18 mouse cellular contexts compared by ENCODE assay signal in the genomic region with DNA sequence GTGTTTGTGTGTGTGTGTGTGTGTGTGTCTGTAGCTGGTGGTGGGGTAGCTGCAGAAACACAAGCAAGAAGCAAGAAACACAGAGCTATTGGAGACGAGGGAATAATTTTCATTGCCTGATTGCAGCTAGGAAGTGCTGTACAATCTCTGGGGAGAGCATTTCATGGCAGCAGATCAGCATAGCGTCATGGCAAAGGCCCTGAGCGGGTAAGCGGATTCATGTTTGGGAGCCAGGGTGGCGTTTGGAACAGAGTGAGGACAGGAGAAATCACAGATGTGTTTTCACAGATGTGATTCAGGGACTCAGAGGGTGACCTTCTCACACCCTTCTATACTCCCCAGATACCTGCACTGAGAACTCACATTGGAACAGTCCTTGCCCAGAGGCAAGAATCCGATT. TPM values are rescaled to one million over a fixed set of nuclear protein-coding genes. Genes with fewer than 3 reads are reported as not detected.
A peak's percentile ranks its signal among the peaks of the same experiment; 100 is the strongest.
DNase-seq lines count a peak whose midpoint lies in the region; ATAC-seq and TF ChIP-seq lines count a peak whose summit lies in the region.
"Had no signal": no experiment of that assay in that cellular context is flagged by ENCODE, and none has a peak within 500 bp of the region (broad histone marks: within the 10 kb centered on the region; RNA-seq: fewer than 3 reads in every experiment).

No protein-coding gene starts in this region.

- intact Hi-C loops in heart, postnatal 10 days (cut with DNase I), result no loop called here

- ATAC-seq in hindbrain, postnatal 0 days, result no peak
- ATAC-seq in hindbrain, embryonic 16.5 days, result no peak
- ATAC-seq: forebrain, postnatal 0 days; intestine, postnatal 0 days had no signal

- no peak overlapping the region for H3K4me3 ChIP-seq in hindbrain, postnatal 0 days (ENCODE audit: low read length)
- H3K4me3 ChIP-seq in hindbrain, embryonic 16.5 days (ENCODE audit: low read length), result no peak overlapping the region
- H3K4me3 ChIP-seq: left cerebral cortex, adult 2 months; liver, embryonic 13.5 days; lung, embryonic 15.5 days had no signal

- H3K27ac ChIP-seq in hindbrain, postnatal 0 days, result no peak overlapping the region
- H3K27ac ChIP-seq in hindbrain, embryonic 16.5 days (ENCODE audit: low read depth, low read length), result no peak overlapping the region
- H3K27ac ChIP-seq: left cerebral cortex, adult 2 months; liver, embryonic 13.5 days; lung, embryonic 15.5 days had no signal

- peaks cover 7% of the 10 kb centered on the region for H3K4me1 ChIP-seq in hindbrain, postnatal 0 days (ENCODE audit: insufficient read depth, low read length)
- no peaks in the 10 kb centered on the region for H3K4me1 ChIP-seq in hindbrain, embryonic 16.5 days (ENCODE audit: control insufficient read depth, insufficient read depth, low read depth, low read length)
- H3K4me1 ChIP-seq: liver, embryonic 13.5 days; lung, embryonic 15.5 days had no signal

- no peak for TF ChIP-seq CTCF in hindbrain, postnatal 0 days (IDR thresholded peaks at IDR 0.05; ENCODE audit: low read depth)

- peak; percentile 66 for DNase-seq in adrenal gland, postnatal 10 days
- no peak for DNase-seq in adrenal gland, postnatal 4 days (ENCODE audit: low spot score in 2 of 2)
- DNase-seq in hindbrain, postnatal 0 days (ENCODE audit: low spot score), result peak; percentile 47
- peak; percentile 21 for DNase-seq in gastrocnemius, postnatal 10 days
- DNase-seq in heart, postnatal 10 days, result peak; percentile 57 to 62
- no peak for DNase-seq in urinary bladder, adult 2 months (ENCODE audit: low spot score)
- no peak for DNase-seq in urinary bladder, postnatal 4 days (ENCODE audit: low spot score in 2 of 2)
- DNase-seq: cerebellum, adult 2 months; forebrain, postnatal 0 days; liver, embryonic 13.5 days; right cerebral cortex, postnatal 4 days; thymus, postnatal 4 days had no signal

- H3K36me3 ChIP-seq in hindbrain, postnatal 0 days (ENCODE audit: insufficient read depth, low read length), result no peaks in the 10 kb centered on the region
- no peaks in the 10 kb centered on the region for H3K36me3 ChIP-seq in hindbrain, embryonic 16.5 days (ENCODE audit: control insufficient read depth, insufficient read depth, low read length)
- H3K36me3 ChIP-seq: liver, embryonic 13.5 days; lung, embryonic 15.5 days had no signal

- no peaks in the 10 kb centered on the region for H3K27me3 ChIP-seq in hindbrain, postnatal 0 days (ENCODE audit: insufficient read depth, low read length)
- H3K27me3 ChIP-seq in hindbrain, embryonic 16.5 days (replicated peaks; ENCODE audit: control insufficient read depth, insufficient read depth, low read length), result no peaks in the 10 kb centered on the region
- H3K27me3 ChIP-seq: liver, embryonic 13.5 days; lung, embryonic 15.5 days had no signal

- H3K4me2 ChIP-seq in hindbrain, postnatal 0 days (ENCODE audit: low read depth, low read length), result no peak overlapping the region
- H3K4me2 ChIP-seq in hindbrain, embryonic 16.5 days (ENCODE audit: low read length), result no peak overlapping the region
- H3K4me2 ChIP-seq: liver, embryonic 13.5 days; lung, embryonic 15.5 days had no signal

- 59% methylated on average over 6 of the region's 6 CpGs for WGBS in hindbrain, postnatal 0 days
- WGBS in hindbrain, embryonic 16.5 days, result 52% methylated on average over 6 of the region's 6 CpGs

- no peaks in the 10 kb centered on the region for H3K9me3 ChIP-seq in hindbrain, postnatal 0 days (ENCODE audit: low read length)
- no peaks in the 10 kb centered on the region for H3K9me3 ChIP-seq in hindbrain, embryonic 16.5 days (ENCODE audit: control insufficient read depth, low read length)
- H3K9me3 ChIP-seq: liver, embryonic 13.5 days; lung, embryonic 15.5 days had no signal

- no peak overlapping the region for H3K9ac ChIP-seq in hindbrain, postnatal 0 days (replicated peaks; ENCODE audit: low read length)
- H3K9ac ChIP-seq in hindbrain, embryonic 16.5 days (ENCODE audit: low read depth, low read length), result no peak overlapping the region
- H3K9ac ChIP-seq: forebrain, postnatal 0 days; liver, embryonic 13.5 days; lung, embryonic 15.5 days had no signal

RNA-seq across cellular contexts. Expression of gene Vit, which starts 10.9 kb away (rescaled TPM):
- total RNA-seq in adrenal gland, postnatal 10 days (2021), result 1 to 10 TPM; 1.7 to 1.9 TPM
- 1 to 10 TPM; 2.5 to 3.0 TPM for total RNA-seq in adrenal gland, postnatal 4 days (2021)
- 8.3 and 10.4 TPM in 2 replicates for total RNA-seq in hindbrain, postnatal 0 days (2014; rRNA removed)
- polyA plus RNA-seq in hindbrain, postnatal 0 days (2015; fragmentation: Nextera tagmentation; extraction: Ambion mirVana), result 8.7 and 9.7 TPM in 2 replicates
- polyA plus RNA-seq in hindbrain, embryonic 16.5 days (2015; fragmentation: Nextera tagmentation; extraction: Ambion mirVana), result 12.4 and 12.8 TPM in 2 replicates
- 1 to 10 TPM; 2.3 to 2.7 TPM for total RNA-seq in gastrocnemius, postnatal 10 days (2021)
- 1 to 10 TPM; 1.2 to 1.8 TPM for total RNA-seq in heart, postnatal 10 days (2021)
- polyA plus RNA-seq in urinary bladder, adult 2 months (2012; rRNA removed), result 2.0 and 2.2 TPM in 2 replicates
- total RNA-seq: monocyte, adult 5-6 weeks had no signal
- polyA plus RNA-seq: limb, embryonic 11.5 days had no signal

Comparison
In these comparisons a context has a peak if more than half of its experiments do, and no peak if none do; other contexts are left out.
1. DNase-seq: peak in adrenal gland, postnatal 10 days (single experiment), hindbrain, postnatal 0 days (single experiment), gastrocnemius, postnatal 10 days (single experiment) and heart, postnatal 10 days (2 of 2); none in adrenal gland, postnatal 4 days (0 of 2), urinary bladder, adult 2 months (single experiment) and urinary bladder, postnatal 4 days (0 of 2).